Mouse (Mus musculus) ES-E14 (cell line): ENCODE measurements around the gene Abhd2. TPM values are rescaled to one million over a fixed set of nuclear protein-coding genes. Genes with fewer than 3 reads are reported as not detected.

ENCODE experiments used
- DNase-seq: peaks from one replicate; pipeline ENCODE4 v3.0.0-alpha.2; 2013; ENCODE audit warnings: low read depth, low spot score
- H3K27ac ChIP-seq: 2 replicates; pipeline ENCODE4 v1.5.1; 2012; ENCODE audit warnings: low read depth, mild to moderate bottlenecking, low read length, moderate library complexity, mixed read lengths; ENCODE audit not compliant: poor library complexity, insufficient read depth, severe bottlenecking
- H3K36me3 ChIP-seq: 2 replicates; pipeline ENCODE4 v1.6.1; 2012; ENCODE audit warnings: mild to moderate bottlenecking, low read length, moderate library complexity, mixed read lengths; ENCODE audit not compliant: control insufficient read depth, poor library complexity, insufficient read depth, severe bottlenecking
- H3K4me1 ChIP-seq, 2 experiments: fragments of 150-350 bp in 1 of 2; sonication (generic) in 1 of 2; 2 replicates each; pipeline ENCODE4 v1.6.1; 2012; ENCODE audit warnings: low read length in 2 of 2, mild to moderate bottlenecking in 1 of 2, mixed read lengths in 1 of 2; ENCODE audit not compliant: control insufficient read depth in 2 of 2, insufficient read depth in 2 of 2, poor library complexity in 1 of 2
- H3K4me3 ChIP-seq, 2 experiments: fragments of 150-350 bp in 1 of 2; sonication (generic) in 1 of 2; 2 replicates each; pipeline ENCODE4 v1.5.1; 2012; ENCODE audit warnings: low read length in 2 of 2, low read depth in 1 of 2, mild to moderate bottlenecking in 1 of 2, mixed read lengths in 1 of 2; ENCODE audit not compliant: insufficient read depth in 1 of 2, poor library complexity in 1 of 2, severe bottlenecking in 1 of 2
- H3K9ac ChIP-seq: 2 replicates; pipeline ENCODE4 v1.6.1; 2012; ENCODE audit warnings: low read depth, mild to moderate bottlenecking, low read length, mixed read lengths; ENCODE audit not compliant: poor library complexity, insufficient read depth, severe bottlenecking
- H3K9me3 ChIP-seq: fragments of 150-350 bp; sonication (generic); 2 replicates; pipeline ENCODE4 v1.6.1; 2012; ENCODE audit warnings: low read depth, mild to moderate bottlenecking, low read length; ENCODE audit not compliant: control insufficient read depth, insufficient read depth
- CHD2 ChIP-seq: IDR thresholded peaks from 2 replicates; pipeline ENCODE4 v1.6.1; 2014; ENCODE audit warnings: mild to moderate bottlenecking, low read depth, low read length, inconsistent platforms
- HCFC1 ChIP-seq: IDR thresholded peaks from 2 replicates; pipeline ENCODE4 v1.6.1; 2012; ENCODE audit warnings: low read length, inconsistent platforms, borderline replicate concordance; ENCODE audit not compliant: insufficient read depth
- MAFK ChIP-seq: IDR thresholded peaks from 2 replicates; pipeline ENCODE4 v1.6.1; 2014; ENCODE audit warnings: mild to moderate bottlenecking, low read depth, low read length, inconsistent platforms; ENCODE audit not compliant: insufficient read depth
- ZC3H11A ChIP-seq: IDR thresholded peaks from 2 replicates; pipeline ENCODE4 v1.6.1; 2012; ENCODE audit warnings: low read depth, mild to moderate bottlenecking, inconsistent platforms, low read length, borderline replicate concordance
- ZNF384 ChIP-seq: IDR thresholded peaks from 2 replicates; pipeline ENCODE4 v1.6.1; 2012; ENCODE audit warnings: low read depth, low read length, inconsistent platforms
- in situ Hi-C, 2 experiments: fragments of 600-800 bp; cut with MboI; formaldehyde crosslinking; loops; one replicate each; pipeline ENCODE4 v1.15.1; 2025; ENCODE audit warnings: low sequenced_read_pairs in 2 of 2, inconsistent platforms in 1 of 2; ENCODE audit not compliant: unreplicated experiment in 2 of 2
- total RNA-seq: library from RNA; depleted of rRNA; stranded (reverse); fragments of 300-350 nt; gene quantifications from 2 replicates; pipeline ENCODE4 v1.2.3, GENCODE M21; 2012

The Abhd2 gene
- total RNA-seq, 1 experiment = 58.9 TPM

DNA sequence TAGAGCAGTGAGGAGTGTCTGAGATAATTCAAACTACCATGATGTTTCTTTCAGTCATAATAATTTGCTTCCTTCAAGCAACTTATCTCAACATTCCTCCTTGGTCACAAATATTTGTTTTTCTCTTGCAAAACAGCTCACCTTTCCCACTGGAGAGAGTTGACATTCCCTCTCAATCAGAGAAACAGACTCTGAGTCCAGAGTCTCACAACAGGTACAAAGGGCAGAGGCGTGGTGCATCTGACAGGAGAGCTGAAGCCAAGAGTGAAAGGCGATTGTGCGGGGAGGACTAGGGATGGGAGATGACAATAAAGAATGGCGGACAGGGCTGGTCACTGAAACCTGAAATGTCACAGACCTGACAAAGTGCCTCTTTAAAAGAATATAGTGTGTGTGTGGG is 16.3 kb upstream of the Abhd2 start:
- no peaks in the 10 kb centered on the region for H3K9me3 ChIP-seq
- no peak overlapping the region for H3K27ac ChIP-seq
- no peaks in the 10 kb centered on the region for H3K4me1 ChIP-seq
- TF ChIP-seq CHD2 = no peak
- no peak for TF ChIP-seq ZNF384
- no peak for TF ChIP-seq HCFC1
- no peak for TF ChIP-seq ZC3H11A
- no peak for TF ChIP-seq MAFK
- DNase-seq = no peak
- in situ Hi-C loops = no loop called here
- no peak overlapping the region for H3K9ac ChIP-seq
- no peak overlapping the region for H3K4me3 ChIP-seq
- H3K36me3 ChIP-seq = no peaks in the 10 kb centered on the region

DNA sequence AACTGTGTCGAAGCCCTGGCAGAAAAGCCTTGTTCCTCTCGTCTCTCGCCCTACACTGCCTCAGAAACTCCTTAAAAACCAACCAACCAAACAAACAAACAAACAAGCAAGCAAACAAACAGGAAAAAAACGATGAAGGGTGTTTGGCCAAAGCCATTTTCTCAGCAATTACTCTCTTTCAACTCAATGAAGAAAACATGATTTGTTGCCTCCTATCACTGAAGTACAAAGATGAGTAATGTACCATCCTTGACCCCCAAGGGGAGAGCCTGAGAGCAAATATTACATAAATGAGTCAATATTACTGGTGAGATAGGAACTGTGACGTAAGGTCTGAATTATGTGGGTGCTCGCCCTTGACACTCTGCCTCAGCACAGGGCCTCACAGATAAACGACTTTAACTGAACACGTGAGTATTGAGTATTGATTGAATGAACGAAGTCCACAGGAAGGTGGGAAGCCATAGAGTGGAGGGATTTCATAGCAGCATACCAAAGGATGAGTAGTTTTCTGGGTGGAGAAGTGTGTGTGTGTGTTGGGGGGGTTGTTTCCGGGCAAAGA is 13.9 kb upstream of the Abhd2 start:
- in situ Hi-C loops = no loop called here
- Histone ChIP-seq H3K9ac (no peak overlapping the region), H3K36me3 (no peaks in the 10 kb centered on the region), H3K4me1 (no peaks in the 10 kb centered on the region), H3K9me3 (no peaks in the 10 kb centered on the region), H3K4me3 (no peak overlapping the region), H3K27ac (no peak overlapping the region)
- no peak for DNase-seq
- no peak for TF ChIP-seq ZNF384
- no peak for TF ChIP-seq CHD2
- no peak for TF ChIP-seq MAFK
- TF ChIP-seq ZC3H11A = no peak
- no peak for TF ChIP-seq HCFC1

DNA sequence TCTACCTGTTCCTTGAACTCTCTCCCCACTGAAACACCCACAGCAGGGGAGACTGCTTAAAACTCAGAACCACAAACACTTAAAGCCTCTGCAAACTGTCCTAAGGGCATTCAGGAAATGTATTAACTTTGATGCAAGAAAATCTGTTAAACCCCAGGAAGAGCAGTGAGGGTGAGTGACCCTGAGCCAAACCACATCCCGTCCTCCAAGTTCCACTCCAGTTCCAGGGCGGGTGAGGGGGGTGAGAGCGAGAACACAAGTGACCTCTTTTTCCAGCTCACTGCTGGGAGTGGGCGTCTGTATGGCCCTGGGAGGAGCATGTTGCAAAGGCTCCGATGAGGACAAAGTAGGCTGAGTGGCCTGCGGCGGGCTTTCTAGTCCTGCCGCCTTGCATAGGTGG is 10.5 kb upstream of the Abhd2 start:
- H3K36me3 ChIP-seq = no peaks in the 10 kb centered on the region
- no peak for DNase-seq
- no peak overlapping the region for H3K4me3 ChIP-seq
- H3K4me1 ChIP-seq = no peaks in the 10 kb centered on the region
- in situ Hi-C loops = no loop called here
- H3K9ac ChIP-seq = no peak overlapping the region
- TF ChIP-seq MAFK = no peak
- TF ChIP-seq HCFC1 = no peak
- no peak for TF ChIP-seq ZNF384
- no peak for TF ChIP-seq ZC3H11A
- no peak for TF ChIP-seq CHD2
- H3K27ac ChIP-seq = no peak overlapping the region
- H3K9me3 ChIP-seq = no peaks in the 10 kb centered on the region

DNA sequence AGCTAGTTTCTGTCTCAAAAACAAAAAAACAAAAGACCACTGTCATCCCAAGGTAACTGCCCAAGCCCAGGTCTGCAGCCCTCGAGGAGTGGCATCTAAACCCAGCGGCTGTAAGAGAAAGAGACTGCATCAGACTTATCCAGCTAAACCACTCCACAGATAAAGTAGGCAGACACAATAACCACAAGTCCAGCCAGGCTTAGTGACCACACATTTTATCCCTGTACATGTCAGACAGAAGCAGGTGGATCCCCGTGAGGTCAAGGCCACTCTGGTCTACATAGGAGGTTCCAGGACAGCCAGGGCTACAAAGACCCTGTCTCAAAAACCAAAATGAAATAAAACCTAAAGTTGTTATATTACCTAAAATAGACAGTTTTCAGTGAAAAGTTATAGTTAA is 9.2 kb upstream of the Abhd2 start:
- no peaks in the 10 kb centered on the region for H3K9me3 ChIP-seq
- no peaks in the 10 kb centered on the region for H3K36me3 ChIP-seq
- no peak for TF ChIP-seq CHD2
- TF ChIP-seq ZNF384 = no peak
- no peak for TF ChIP-seq MAFK
- no peak for TF ChIP-seq ZC3H11A
- TF ChIP-seq HCFC1 = no peak
- no peak overlapping the region for H3K9ac ChIP-seq
- H3K4me1 ChIP-seq = no peaks in the 10 kb centered on the region
- no peak overlapping the region for H3K27ac ChIP-seq
- in situ Hi-C loops = no loop called here
- H3K4me3 ChIP-seq = no peak overlapping the region
- DNase-seq = no peak

DNA sequence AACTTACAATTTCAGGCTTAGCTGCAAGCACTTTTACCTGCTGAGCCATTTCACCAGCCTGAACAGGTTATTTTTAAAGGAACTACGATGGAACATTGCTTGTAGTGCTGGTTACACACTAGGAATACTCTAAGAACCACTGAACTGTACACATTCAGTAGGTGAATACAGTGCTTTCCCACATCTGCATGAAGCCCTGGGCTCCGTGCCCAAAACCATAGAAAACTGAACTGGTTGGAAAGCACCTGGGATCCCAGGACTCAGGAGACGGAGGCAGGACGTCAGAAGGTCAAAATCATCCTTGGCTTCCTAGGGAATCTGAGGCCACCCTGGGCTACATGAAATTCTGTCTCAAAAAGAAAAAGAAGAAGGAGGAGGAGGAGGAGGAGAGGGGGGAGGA is 6.8 kb upstream of the Abhd2 start:
- no peak for TF ChIP-seq MAFK
- no peak for TF ChIP-seq ZNF384
- TF ChIP-seq ZC3H11A = no peak
- TF ChIP-seq HCFC1 = no peak
- no peak for TF ChIP-seq CHD2
- H3K4me1 ChIP-seq = peaks cover 4 to 9% of the 10 kb centered on the region in 2 experiments; a peak in 2 of 4 replicates
- H3K27ac ChIP-seq = no peak overlapping the region
- no peaks in the 10 kb centered on the region for H3K36me3 ChIP-seq
- H3K4me3 ChIP-seq = no peak overlapping the region
- in situ Hi-C loops = no loop called here
- DNase-seq = no peak
- no peaks in the 10 kb centered on the region for H3K9me3 ChIP-seq
- no peak overlapping the region for H3K9ac ChIP-seq
